Mouse (Mus musculus) ovary, adult 10 weeks (tissue): ENCODE measurements around the gene Dhrs7. TPM values are rescaled to one million over a fixed set of nuclear protein-coding genes. Genes with fewer than 3 reads are reported as not detected.

Experiments used
- polyA plus RNA-seq: library from polyadenylated mRNA; stranded (reverse); fragments of 350-450 nt; fragmentation: Illumina TruSeq; extraction: RNeasy Lipid Tissue Mini Kit (QIAGEN cat#74804); gene quantifications from one replicate; pipeline ENCODE4 v1.2.3, GENCODE M21; 2014

Dhrs7 gene
- 89.7 TPM for polyA plus RNA-seq

GRCm38 (mm10) chr12:72664735-72665337 lies at the start of gene Dhrs7:
Gene Dhrs7 (minus strand): TSS chr12:72664909.

GRCm38 (mm10) chr12:72649611-72650330 lies 14.9 kb downstream of the Dhrs7 start, which contains the start of gene Gm4756:
Gene Gm4756 (minus strand): TSS chr12:72649661.

Other genes with a start within 250 kb of the Dhrs7 start
- gene Lrrc9, start 223.0 kb downstream of the Dhrs7 start, polyA plus RNA-seq, result 4.9 TPM
- 9.0 TPM for gene Pcnx4, start 128.5 kb downstream of the Dhrs7 start, polyA plus RNA-seq
- not detected for gene Gm4756, start 15.2 kb downstream of the Dhrs7 start, polyA plus RNA-seq
- gene Ppm1a, start 92.5 kb upstream of the Dhrs7 start, polyA plus RNA-seq, result 161 TPM